Mouse (Mus musculus): ENCODE results near the gene Asic2.

DNA sequence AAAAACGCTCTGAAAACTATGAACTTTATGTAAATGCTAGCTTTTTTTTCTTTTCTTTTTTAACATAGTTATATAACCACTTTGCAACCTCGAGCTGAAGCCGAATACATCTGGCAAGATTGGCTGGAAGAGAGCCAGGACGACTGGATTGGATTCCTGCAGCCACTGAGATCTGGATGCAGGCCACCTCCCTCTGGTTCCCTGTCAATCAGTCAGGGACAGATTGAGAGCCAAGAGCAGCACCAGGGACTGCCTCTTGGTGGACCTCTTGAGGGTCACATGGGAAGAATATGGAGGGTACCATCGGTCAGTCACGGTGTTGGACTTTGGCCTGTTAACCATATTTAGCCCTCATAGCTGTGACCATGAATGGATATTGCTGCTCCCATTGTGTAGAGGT lies 994.3 kb downstream of the Asic2 start:
- TF ChIP-seq GATA1 (IDR thresholded peaks at IDR 0.05; ENCODE audit: low read length) (no peak), TAL1 (IDR thresholded peaks at IDR 0.05; ENCODE audit: low read length) (no peak)
